Mouse (Mus musculus): ENCODE results near the gene Pcmt1. TPM values are rescaled to one million over a fixed set of nuclear protein-coding genes. Genes with fewer than 3 reads are reported as not detected.

Gene Pcmt1
- polyA plus RNA-seq (2012), result 81.0 and 85.8 TPM in 2 replicates

GRCm38 (mm10) chr10:7680731-7681301 is at the start of gene Pcmt1, which contains the start of gene Lats1:
Gene Pcmt1 (minus strand): TSS chr10:7681136.
Gene Lats1 (plus strand): TSS chr10:7681214.
- no peak for TF ChIP-seq GATA1 (IDR thresholded peaks at IDR 0.05; ENCODE audit: low read length)

- TF ChIP-seq GATA1 (IDR thresholded peaks at IDR 0.05; ENCODE audit: low read length), result no peak
Measured at GRCm38 (mm10) chr10:7727011-7727410, 46.1 kb upstream of the Pcmt1 start.

- no peak for TF ChIP-seq GATA1 (IDR thresholded peaks at IDR 0.05; ENCODE audit: low read length)
Measured at GRCm38 (mm10) chr10:7726501-7726812, 45.5 kb upstream of the Pcmt1 start.

GRCm38 (mm10) chr10:7725751-7726500 is 45.0 kb upstream of the Pcmt1 start, which contains the start of gene Katna1:
Gene Katna1 (plus strand): TSS chr10:7726000.
- TF ChIP-seq GATA1 (IDR thresholded peaks at IDR 0.05; ENCODE audit: low read length), result no peak

GRCm38 (mm10) chr10:7715056-7715455 is 34.1 kb upstream of the Pcmt1 start:
- no peak for TF ChIP-seq GATA1 (IDR thresholded peaks at IDR 0.05; ENCODE audit: low read length)

- no peak for TF ChIP-seq GATA1 (IDR thresholded peaks at IDR 0.05; ENCODE audit: low read length)
Measured at GRCm38 (mm10) chr10:7712506-7712905, 31.6 kb upstream of the Pcmt1 start.

GRCm38 (mm10) chr10:7710121-7710520 is 29.2 kb upstream of the Pcmt1 start:
- TF ChIP-seq GATA1 (IDR thresholded peaks at IDR 0.05; ENCODE audit: low read length), result no peak

- TF ChIP-seq GATA1 (IDR thresholded peaks at IDR 0.05; ENCODE audit: low read length), result no peak
Measured at GRCm38 (mm10) chr10:7702586-7702985, 21.6 kb upstream of the Pcmt1 start.

GRCm38 (mm10) chr10:7700120-7700519 is 19.2 kb upstream of the Pcmt1 start:
- no peak for TF ChIP-seq GATA1 (IDR thresholded peaks at IDR 0.05; ENCODE audit: low read length)

- TF ChIP-seq GATA1 (IDR thresholded peaks at IDR 0.05; ENCODE audit: low read length), result no peak
Measured at GRCm38 (mm10) chr10:7695286-7695685, 14.3 kb upstream of the Pcmt1 start.

- TF ChIP-seq GATA1 (IDR thresholded peaks at IDR 0.05; ENCODE audit: low read length), result no peak
Measured at GRCm38 (mm10) chr10:7686902-7687301, 6.0 kb upstream of the Pcmt1 start.

- TF ChIP-seq GATA1 (IDR thresholded peaks at IDR 0.05; ENCODE audit: low read length), result no peak
Measured at GRCm38 (mm10) chr10:7682249-7682648, 1.3 kb upstream of the Pcmt1 start.

GRCm38 (mm10) chr10:7681343-7682025 is 548 bp upstream of the Pcmt1 start:
- no peak for TF ChIP-seq GATA1 (IDR thresholded peaks at IDR 0.05; ENCODE audit: low read length)

GRCm38 (mm10) chr10:7673673-7674072 is 7.3 kb downstream of the Pcmt1 start:
- no peak for TF ChIP-seq GATA1 (IDR thresholded peaks at IDR 0.05; ENCODE audit: low read length)

- no peak for TF ChIP-seq GATA1 (IDR thresholded peaks at IDR 0.05; ENCODE audit: low read length)
Measured at GRCm38 (mm10) chr10:7667342-7667802, 13.6 kb downstream of the Pcmt1 start, which contains the start of gene Nup43. Gene Nup43 (plus strand): TSS chr10:7667503.

GRCm38 (mm10) chr10:7664889-7665288 is 16.0 kb downstream of the Pcmt1 start:
- no peak for TF ChIP-seq GATA1 (IDR thresholded peaks at IDR 0.05; ENCODE audit: low read length)
